Mouse (Mus musculus) CH12.LX (cell line): ENCODE measurements around the gene Zdhhc11. TPM values are rescaled to one million over a fixed set of nuclear protein-coding genes. Genes with fewer than 3 reads are reported as not detected.
"Not testable (repeated sequence)": the region's sequence is repeated elsewhere in the genome, so short reads cannot be mapped to it uniquely, and the experiment has no call there.

Experiments
- DNase-seq: peaks from one replicate; pipeline ENCODE4 v3.0.0-alpha.2; 2013; ENCODE audit errors: extremely low read depth
- H3K27ac ChIP-seq: 2 replicates; pipeline ENCODE4 v1.5.1; 2012; ENCODE audit warnings: low read depth, mild to moderate bottlenecking, control low read depth, moderate library complexity; ENCODE audit not compliant: insufficient read depth
- H3K27me3 ChIP-seq: replicated peaks from 2 replicates; pipeline ENCODE3; 2012; ENCODE audit warnings: inconsistent platforms
- H3K36me3 ChIP-seq, 2 experiments: replicated peaks in 1 of 2; 2 replicates each; pipeline versions ENCODE3 to v1.6.1; 2012; ENCODE audit warnings: inconsistent platforms in 1 of 2, low read length in 1 of 2, mild to moderate bottlenecking in 1 of 2, mixed read lengths in 1 of 2, moderate library complexity in 1 of 2; ENCODE audit not compliant: control insufficient read depth in 1 of 2, insufficient read depth in 1 of 2
- H3K4me1 ChIP-seq, 2 experiments: 2 replicates each; pipeline ENCODE4 v1.6.1; 2012; ENCODE audit warnings: inconsistent platforms in 1 of 2, moderate library complexity in 1 of 2; ENCODE audit not compliant: insufficient read depth in 2 of 2, control insufficient read depth in 1 of 2
- H3K4me2 ChIP-seq: 2 replicates; pipeline ENCODE4 v1.6.1; 2012; ENCODE audit warnings: low read depth, mild to moderate bottlenecking, control low read depth; ENCODE audit not compliant: poor library complexity, insufficient read depth, severe bottlenecking
- H3K4me3 ChIP-seq, 3 experiments: fragments of 150-350 bp in 1 of 3; sonication (generic) in 1 of 3; replicated peaks in 1 of 3; 2 replicates each; pipeline versions ENCODE3 to v1.5.1; 2011 to 2012; ENCODE audit warnings: low read depth in 2 of 3, low read length in 2 of 3, mild to moderate bottlenecking in 2 of 3, moderate library complexity in 2 of 3, control low read depth in 1 of 3, improper control_type of control experiment in 1 of 3, inconsistent platforms in 1 of 3, mixed read lengths in 1 of 3; ENCODE audit not compliant: poor library complexity in 1 of 3
- H3K79me2 ChIP-seq: replicated peaks from 2 replicates; pipeline ENCODE4 v1.6.1; 2012; ENCODE audit warnings: mild to moderate bottlenecking, moderate library complexity; ENCODE audit not compliant: control insufficient read depth, poor library complexity, insufficient read depth, severe bottlenecking; ENCODE audit errors: extremely low read depth
- H3K9ac ChIP-seq: 2 replicates; pipeline ENCODE4 v1.6.1; 2012; ENCODE audit warnings: low read depth, mild to moderate bottlenecking, control low read depth, moderate library complexity; ENCODE audit not compliant: insufficient read depth
- H3K9me3 ChIP-seq: replicated peaks from 2 replicates; pipeline ENCODE3; 2012; ENCODE audit warnings: low read length, inconsistent platforms, mixed read lengths
- CHD2 ChIP-seq: IDR thresholded peaks from 2 replicates; pipeline ENCODE4 v1.6.1; 2011; ENCODE audit warnings: low read length, improper control_type of control experiment
- EP300 ChIP-seq: IDR thresholded peaks from 2 replicates; pipeline ENCODE4 v1.6.1; 2011; ENCODE audit warnings: low read length, improper control_type of control experiment
- ETS1 ChIP-seq: conservative IDR thresholded peaks from 2 replicates; pipeline ENCODE4 v1.6.1; 2012; ENCODE audit warnings: low read depth, mild to moderate bottlenecking, inconsistent platforms, low read length, improper control_type of control experiment, moderate library complexity
- IRF4 ChIP-seq: IDR thresholded peaks from 2 replicates; pipeline ENCODE4 v1.6.1; 2014; ENCODE audit warnings: low read depth, mild to moderate bottlenecking, inconsistent platforms, low read length, improper control_type of control experiment
- JUND ChIP-seq: conservative IDR thresholded peaks from 2 replicates; pipeline ENCODE4 v1.6.1; 2011; ENCODE audit warnings: low read depth, low read length, improper control_type of control experiment
- KAT2A ChIP-seq: IDR thresholded peaks from 2 replicates; pipeline ENCODE4 v1.6.1; 2012; ENCODE audit warnings: low read length, improper control_type of control experiment, inconsistent platforms; ENCODE audit not compliant: insufficient replicate concordance
- MAZ ChIP-seq: IDR thresholded peaks from 2 replicates; pipeline ENCODE4 v1.6.1; 2012; ENCODE audit warnings: low read depth, mild to moderate bottlenecking, inconsistent platforms, low read length, improper control_type of control experiment, moderate library complexity
- POLR2A ChIP-seq: IDR thresholded peaks from 2 replicates; pipeline ENCODE4 v1.6.1; 2011; ENCODE audit warnings: low read depth, mild to moderate bottlenecking, improper control_type of control experiment, low read length
- RAD21 ChIP-seq: IDR thresholded peaks from 2 replicates; pipeline ENCODE4 v1.6.1; 2011; ENCODE audit warnings: low read depth, mild to moderate bottlenecking, low read length, improper control_type of control experiment, moderate library complexity
- RCOR1 ChIP-seq: conservative IDR thresholded peaks from 2 replicates; pipeline ENCODE4 v1.6.1; 2012; ENCODE audit warnings: low read depth, mild to moderate bottlenecking, inconsistent platforms, low read length, improper control_type of control experiment
- SMC3 ChIP-seq: IDR thresholded peaks from 2 replicates; pipeline ENCODE4 v1.6.1; 2011; ENCODE audit warnings: low read depth, low read length, improper control_type of control experiment
- TBP ChIP-seq: conservative IDR thresholded peaks from 2 replicates; pipeline ENCODE4 v1.6.1; 2011; ENCODE audit warnings: low read depth, low read length, improper control_type of control experiment
- TCF12 ChIP-seq: IDR thresholded peaks from 2 replicates; pipeline ENCODE4 v1.6.1; 2014; ENCODE audit warnings: low read depth, mild to moderate bottlenecking, inconsistent platforms, low read length, improper control_type of control experiment
- UBTF ChIP-seq: IDR thresholded peaks from 2 replicates; pipeline ENCODE4 v1.6.1; 2012; ENCODE audit warnings: low read depth, mild to moderate bottlenecking, inconsistent platforms, low read length, improper control_type of control experiment, moderate library complexity
- USF2 ChIP-seq: conservative IDR thresholded peaks from 2 replicates; pipeline ENCODE4 v1.6.1; 2011; ENCODE audit warnings: low read depth, low read length, improper control_type of control experiment
- ZC3H11A ChIP-seq: IDR thresholded peaks from 2 replicates; pipeline ENCODE4 v1.6.1; 2012; ENCODE audit warnings: low read depth, mild to moderate bottlenecking, inconsistent platforms, low read length, improper control_type of control experiment
- ZMIZ1 ChIP-seq: IDR thresholded peaks from 2 replicates; pipeline ENCODE4 v1.6.1; 2012; ENCODE audit warnings: low read depth, mild to moderate bottlenecking, inconsistent platforms, low read length, improper control_type of control experiment
- dilution Hi-C: fragments of 300-500 bp; cut with MboI; formaldehyde crosslinking; loops from 2 replicates; pipeline ENCODE4 v1.14.3; 2020; ENCODE audit warnings: low sequenced_read_pairs; ENCODE audit not compliant: extremely low pct_unique_long_range_greater_than_20kb, extremely low pct_ligation_motif_present
- in situ Hi-C: fragments of 300-500 bp; cut with MboI; formaldehyde crosslinking; loops from 3 replicates; pipeline ENCODE4 v1.14.3; 2019; ENCODE audit warnings: low sequenced_read_pairs, low pct_ligation_motif_present, low pct_unique_long_range_greater_than_20kb, mixed read lengths
- polyA plus RNA-seq: library from polyadenylated mRNA; unstranded; fragments of >175 nt; gene quantifications from 2 replicates; pipeline ENCODE4 v1.2.1, GENCODE M21; 2012; ENCODE audit warnings: low read depth; ENCODE audit not compliant: insufficient read length
- total RNA-seq, 2 experiments: library from RNA; depleted of rRNA; stranded (reverse); fragments of 300-350 nt in 1 of 2; fragments of >200 nt in 1 of 2; gene quantifications; 2 replicates each; pipeline ENCODE4 v1.2.3; 2012 to 2014

Zdhhc11 gene
- total and polyA plus RNA-seq, 3 experiments: not detected

GRCm38 (mm10) chr13:74017426-74017825 is 53.8 kb downstream of the Zdhhc11 start:
- Histone ChIP-seq H3K79me2 (no peaks in the 10 kb centered on the region), H3K27me3 (peaks cover 25% of the 10 kb centered on the region), H3K9ac (no peak overlapping the region), H3K4me1 (no peaks in the 10 kb centered on the region), H3K36me3 (no peaks in the 10 kb centered on the region), H3K9me3 (no peaks in the 10 kb centered on the region), H3K27ac (no peak overlapping the region), H3K4me3 (no peak overlapping the region), H3K4me2 (no peak overlapping the region)
- DNase-seq: no peak
- no peak for TF ChIP-seq ZMIZ1
- TF ChIP-seq USF2: no peak
- no peak for TF ChIP-seq RCOR1
- no peak for TF ChIP-seq RAD21
- TF ChIP-seq IRF4: no peak
- TF ChIP-seq CHD2: no peak
- TF ChIP-seq ZC3H11A: no peak
- no peak for TF ChIP-seq ETS1
- TF ChIP-seq POLR2A: no peak
- TF ChIP-seq JUND: no peak
- TF ChIP-seq KAT2A: no peak
- TF ChIP-seq EP300: no peak
- no peak for TF ChIP-seq TBP
- no peak for TF ChIP-seq UBTF
- TF ChIP-seq TCF12: no peak
- no peak for TF ChIP-seq MAZ
- TF ChIP-seq SMC3: no peak
- in situ Hi-C loops (no loop called here), dilution Hi-C loops (no loop called here)

DNA sequence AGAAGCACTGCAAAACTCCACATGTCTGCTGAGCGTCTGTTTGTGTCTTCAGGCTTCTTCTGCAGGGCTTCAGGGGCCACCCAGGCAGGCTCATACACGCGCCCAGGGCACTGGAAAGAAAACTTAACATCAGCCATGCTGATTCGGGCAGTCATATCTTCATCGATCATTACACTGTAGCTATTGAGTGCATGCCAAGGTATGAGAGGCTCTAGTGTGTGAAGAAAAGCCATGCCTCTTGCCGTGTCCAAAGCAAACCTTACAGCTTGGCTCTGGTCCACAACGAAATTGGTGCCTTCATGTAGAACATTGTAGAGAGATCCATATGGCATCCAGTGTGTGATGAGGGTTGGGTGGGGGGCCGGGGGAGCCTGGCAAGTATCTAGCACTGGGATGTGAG is 55.4 kb downstream of the Zdhhc11 start:
- dilution Hi-C loops, H3K4me2 ChIP-seq, H3K36me3 ChIP-seq, H3K27ac ChIP-seq, in situ Hi-C loops, H3K9me3 ChIP-seq, H3K79me2 ChIP-seq, H3K4me1 ChIP-seq, DNase-seq, H3K9ac ChIP-seq, H3K4me3 ChIP-seq: not testable (repeated sequence)
- H3K27me3 ChIP-seq: peaks cover 10% of the 10 kb centered on the region
